Mouse (Mus musculus): ENCODE measurements at regions not wholly inside any gene's neighbourhood (a gene's known extent, or its start where the extent isn't known, plus 50 kb on each side); places are given as distances from the start of the nearest gene placed in this dataset.

- TF ChIP-seq TAL1 (IDR thresholded peaks at IDR 0.05; ENCODE audit: low read length): no peak
- TF ChIP-seq GATA1 (IDR thresholded peaks at IDR 0.05; ENCODE audit: low read length): no peak
These were observed 252.9 kb downstream of the Sox9 start for GRCm38 (mm10) chr11:113034911-113035310.

All from erythroblast, embryonic 14.5 days (primary cell).